Mouse (Mus musculus) lung, postnatal 0 days (tissue): ENCODE results near the gene Arhgap18.

Experiments used
- CTCF ChIP-seq: IDR thresholded peaks from 2 replicates; pipeline ENCODE4 v1.5.1; 2016; ENCODE audit warnings: antibody characterized with exemption, mild to moderate bottlenecking
- EP300 ChIP-seq: IDR thresholded peaks from 2 replicates; pipeline ENCODE4 v1.6.1; 2016; ENCODE audit warnings: antibody characterized with exemption, mild to moderate bottlenecking, control low read depth

- TF ChIP-seq CTCF: no peak
- TF ChIP-seq EP300: no peak
These were observed 51.8 kb downstream of the Arhgap18 start for GRCm38 (mm10) chr10:26805007-26805406.
